Mouse (Mus musculus): ENCODE measurements around the gene Unkl.

The Unkl gene

GRCm38 (mm10) chr17:25188150-25189031 lies at the start of gene Unkl:
Unkl (plus strand) TSS chr17:25188397.
- peak; percentile 89 for DNase-seq

DNA sequence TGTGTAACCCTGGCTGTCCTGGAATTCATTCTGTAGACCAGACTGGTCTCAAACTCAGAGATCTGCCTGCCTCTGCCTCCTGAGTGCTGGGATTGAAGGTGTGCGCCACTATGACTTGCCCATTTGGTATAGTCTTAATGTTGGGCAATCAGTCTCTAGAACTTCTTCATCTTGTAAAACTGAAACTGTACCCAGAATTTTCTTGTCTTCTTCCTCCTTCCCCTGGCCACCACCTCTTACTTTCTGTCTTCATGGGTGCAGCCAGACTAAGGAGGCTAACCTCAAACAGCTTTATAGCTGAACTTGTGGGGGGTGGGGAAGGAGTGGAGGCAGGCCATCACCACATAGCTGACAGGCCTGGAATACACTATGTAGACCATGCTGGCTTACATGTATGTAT lies 49.4 kb upstream of the Unkl start:
- no peak for DNase-seq

DNA sequence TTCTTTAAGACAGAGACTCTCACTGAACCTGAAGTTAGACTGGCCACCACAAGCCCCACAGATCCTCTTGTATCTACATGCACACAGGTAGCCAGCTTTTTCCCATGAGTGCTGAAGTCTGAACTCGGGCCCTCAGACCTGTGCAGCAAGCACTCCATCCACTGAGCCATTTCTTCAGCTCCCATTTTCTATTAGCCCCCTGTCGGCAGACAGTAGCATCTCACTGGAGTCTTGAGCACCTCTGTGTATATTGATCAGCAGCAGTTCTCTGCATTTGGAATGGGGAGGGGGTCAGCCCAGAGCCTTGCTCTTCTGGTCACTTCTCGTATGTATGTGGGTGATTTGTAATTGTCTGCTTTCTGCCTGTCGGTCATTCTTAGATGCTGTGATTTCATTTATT lies 48.2 kb upstream of the Unkl start:
- no peak for DNase-seq

GRCm38 (mm10) chr17:25162161-25162560 lies 26.0 kb upstream of the Unkl start, which contains the start of gene Ccdc154:
Ccdc154 (plus strand) TSS chr17:25162461.
- no peak for DNase-seq

- DNase-seq, result no peak
Observed at GRCm38 (mm10) chr17:25163387-25163786, 24.8 kb upstream of the Unkl start.

GRCm38 (mm10) chr17:25164770-25165169 lies 23.4 kb upstream of the Unkl start:
- no peak for DNase-seq

DNA sequence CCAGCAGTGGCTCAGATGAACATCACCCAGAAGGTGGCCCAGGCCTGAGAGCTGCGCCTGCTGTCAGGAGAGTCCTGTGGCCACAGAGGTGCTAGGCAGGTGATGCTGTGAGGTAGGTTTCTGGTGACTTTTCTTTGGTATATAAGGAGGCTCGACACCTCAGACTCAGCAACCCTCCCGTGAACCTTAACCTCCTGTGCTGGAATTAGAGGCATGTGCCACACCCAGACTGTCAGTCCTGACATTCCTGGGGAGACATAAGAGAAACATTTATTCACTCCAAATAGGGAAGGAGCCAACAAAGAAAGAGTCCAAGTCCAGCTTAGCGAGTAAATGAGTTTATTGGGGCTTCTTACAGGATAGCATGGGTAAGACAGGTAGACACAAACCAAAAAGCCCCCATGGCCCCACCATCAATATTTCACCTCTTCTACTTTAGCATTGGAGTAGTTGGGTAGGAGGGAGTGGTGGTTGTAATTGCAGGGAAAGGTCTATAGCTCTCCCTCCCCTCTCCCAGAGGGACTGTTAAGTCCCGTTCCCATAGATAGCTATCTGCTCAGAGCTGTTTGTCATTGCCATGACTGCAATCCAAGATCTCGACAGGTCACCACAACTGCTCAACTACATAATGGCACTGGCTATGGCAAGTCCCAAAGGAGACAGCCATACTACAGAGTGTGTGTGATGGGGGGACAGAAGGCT lies 22.1 kb upstream of the Unkl start:
- DNase-seq, result no peak

DNA sequence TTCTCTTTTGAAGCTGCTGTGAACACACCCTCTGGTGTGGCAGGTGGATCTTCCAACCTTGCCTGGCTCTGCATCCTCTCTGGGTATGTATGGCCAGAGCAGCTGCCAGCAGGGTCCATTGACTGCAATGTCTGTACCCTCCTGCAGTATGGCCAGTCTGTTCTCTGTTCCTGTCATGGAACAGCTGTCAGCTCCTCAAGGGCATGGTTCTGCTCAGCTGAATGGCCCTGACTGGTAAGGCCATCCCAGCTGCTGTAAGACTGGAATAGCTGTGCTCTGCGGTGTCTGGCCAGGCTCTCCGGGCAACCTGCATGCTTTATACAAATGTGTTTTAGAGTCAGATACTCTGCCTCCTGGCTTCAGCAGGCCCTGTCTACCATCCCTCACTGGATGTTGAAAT lies 18.5 kb upstream of the Unkl start:
- no peak for DNase-seq

- no peak for DNase-seq
Observed at GRCm38 (mm10) chr17:25172558-25172957, 15.6 kb upstream of the Unkl start.

- no peak for DNase-seq
Observed at GRCm38 (mm10) chr17:25175411-25175810, 12.8 kb upstream of the Unkl start, which contains the start of gene Gm38655. Gm38655 (minus strand) TSS chr17:25175471.

DNA sequence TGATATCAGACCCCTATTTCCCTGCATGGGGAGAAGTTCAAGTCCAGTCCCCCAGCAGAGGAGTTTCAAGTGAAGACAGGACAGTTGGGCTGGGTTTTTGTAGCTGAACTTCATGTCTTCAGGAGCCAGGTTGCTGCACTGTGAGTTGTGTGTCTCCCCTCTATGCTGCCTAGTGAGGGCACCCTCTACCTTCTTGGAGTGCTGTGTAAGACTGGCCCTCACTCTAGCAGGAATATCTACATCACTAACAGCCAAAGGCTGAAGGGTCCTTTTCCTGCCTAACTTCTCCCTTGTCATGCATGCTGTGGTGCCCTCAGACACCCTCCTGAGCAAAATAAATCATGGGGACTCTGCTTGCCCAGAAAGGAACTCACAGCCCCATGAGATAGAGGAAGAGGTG lies 5.0 kb upstream of the Unkl start:
- DNase-seq, result no peak

- DNase-seq, result peak; percentile 99
Observed at GRCm38 (mm10) chr17:25184129-25184691, 4.0 kb upstream of the Unkl start, which contains the start of gene BC003965. BC003965 (plus strand) TSS chr17:25184554.

DNA sequence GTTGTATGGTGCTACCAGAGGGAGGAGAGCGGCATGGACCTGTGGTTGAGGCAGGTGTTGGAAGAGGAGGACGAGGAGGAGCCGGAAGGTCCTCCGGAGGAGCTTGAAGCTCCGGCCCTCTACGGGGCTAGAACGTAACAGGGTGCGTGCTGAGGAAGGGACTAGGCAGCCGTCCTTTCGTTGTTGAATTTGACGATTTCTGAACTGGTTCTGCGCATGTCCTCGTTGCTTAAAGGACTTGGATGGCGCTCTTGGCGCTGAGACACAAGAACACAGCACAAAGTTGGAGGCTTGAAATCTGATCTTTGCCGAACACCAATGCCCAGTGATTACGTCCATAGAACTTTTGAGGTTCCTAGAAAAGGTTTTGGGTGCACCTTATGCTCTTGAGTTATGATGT lies 3.2 kb upstream of the Unkl start:
- DNase-seq, result no peak

- no peak for DNase-seq
Observed at GRCm38 (mm10) chr17:25187784-25188149, 430 bp upstream of the Unkl start.

DNA sequence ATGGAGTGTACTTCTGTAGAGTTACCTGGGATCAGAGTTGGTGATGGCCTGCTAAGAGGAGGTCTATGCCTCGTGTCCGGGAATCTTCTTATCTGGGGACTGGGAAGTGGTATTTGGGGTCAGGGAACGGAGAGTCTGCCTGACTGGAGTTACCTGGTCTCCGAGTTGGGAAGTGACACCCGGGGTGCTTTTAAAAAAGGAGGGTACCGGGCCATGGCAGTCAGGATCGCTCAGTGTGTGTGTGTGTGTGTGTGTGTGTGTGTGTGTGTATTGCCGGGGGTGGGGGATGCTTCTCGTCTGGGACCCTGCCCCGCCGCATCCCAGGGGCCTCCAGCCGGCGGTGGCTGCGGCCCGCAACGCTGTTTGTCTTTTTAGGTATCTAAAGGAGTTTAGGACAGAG lies 894 bp downstream of the Unkl start:
- no peak for DNase-seq

DNA sequence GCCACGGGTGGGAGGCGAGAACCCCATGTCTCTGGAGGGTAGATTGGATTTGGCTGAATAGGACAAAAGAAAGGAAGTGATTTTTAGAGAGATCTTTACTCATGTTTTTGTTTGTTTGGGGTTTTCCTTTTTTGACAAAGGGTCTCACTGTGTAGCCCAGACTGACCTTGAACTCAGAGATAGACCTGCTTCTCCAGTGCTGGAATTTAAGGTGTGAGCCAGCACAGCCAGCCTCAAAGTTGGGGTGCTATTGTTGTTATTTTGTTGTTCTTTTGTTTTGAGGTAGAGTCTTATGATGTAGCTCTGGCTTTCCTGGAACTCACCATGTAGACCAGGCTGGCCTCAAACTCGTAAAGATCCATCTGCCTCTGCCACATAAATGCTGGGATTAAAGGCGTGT lies 14.2 kb downstream of the Unkl start:
- DNase-seq, result no peak

DNA sequence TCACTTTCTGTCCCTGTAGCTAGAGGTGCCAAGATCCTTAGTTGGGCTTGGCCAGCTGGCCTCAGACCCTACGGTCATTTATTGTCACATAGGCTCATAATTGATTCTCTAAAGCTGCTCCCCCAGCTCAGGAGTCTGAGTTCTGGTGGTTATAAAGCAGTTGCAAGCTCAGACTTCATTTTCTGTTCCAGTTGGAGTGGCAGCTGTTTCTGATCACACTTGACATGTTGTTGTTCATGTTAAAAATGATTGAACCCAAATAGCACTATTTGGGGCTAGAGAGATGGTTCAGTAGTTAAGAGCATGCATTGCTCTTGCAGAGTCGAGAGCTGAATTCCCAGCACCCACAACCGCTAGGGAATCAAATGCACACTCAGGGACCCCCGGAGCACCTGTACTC lies 21.8 kb downstream of the Unkl start:
- DNase-seq, result peak; percentile 31

GRCm38 (mm10) chr17:25210680-25211466 lies 22.7 kb downstream of the Unkl start:
- DNase-seq, result peak; percentile 60

DNA sequence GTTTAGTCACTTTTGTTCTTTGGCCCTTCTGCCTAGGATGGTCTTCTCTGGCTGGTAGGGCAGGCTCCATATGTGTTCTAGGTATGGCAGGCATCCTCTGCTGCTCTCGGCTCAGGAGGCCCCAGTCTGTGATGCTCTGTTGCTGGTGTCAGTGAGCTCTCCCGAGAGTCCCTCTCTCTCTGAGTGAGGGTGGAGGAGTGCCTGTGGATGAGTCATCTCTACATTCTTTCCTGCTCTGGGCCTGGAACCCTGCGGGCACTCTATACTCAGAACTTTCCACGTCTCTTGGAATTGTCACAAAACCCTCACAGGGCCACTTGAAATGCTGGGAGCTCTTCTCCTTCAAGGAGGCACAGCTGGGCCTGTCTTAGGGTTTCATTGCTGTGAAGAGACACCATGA lies 23.5 kb downstream of the Unkl start:
- no peak for DNase-seq

GRCm38 (mm10) chr17:25215431-25215830 lies 27.2 kb downstream of the Unkl start:
- no peak for DNase-seq

GRCm38 (mm10) chr17:25218967-25219366 lies 30.8 kb downstream of the Unkl start:
- no peak for DNase-seq

GRCm38 (mm10) chr17:25219492-25220295 lies 31.5 kb downstream of the Unkl start:
- DNase-seq, result no peak
